Mouse (Mus musculus) limb, embryonic 15.5 days (tissue): Measurements from ENCODE around the gene Draxin. TPM values are rescaled to one million over a fixed set of nuclear protein-coding genes. Genes with fewer than 3 reads are reported as not detected.
"Not testable (repeated sequence)": the region's sequence is repeated elsewhere in the genome, so short reads cannot be mapped to it uniquely, and the experiment has no call there.

Experiments
- ATAC-seq: fragments of 200-750 bp; cut with Nextera tagmentation; 2 replicates; pipeline ENCODE4 v1.8.0; 2017; ENCODE audit warnings: low read depth, moderate TSS enrichment; ENCODE audit not compliant: insufficient number of reproducible peaks, low FRiP score, low TSS enrichment
- H3K27ac ChIP-seq: fragments of 300-500 bp; sonication (generic); 2 replicates; pipeline ENCODE4 v1.5.1; 2015; ENCODE audit warnings: moderate library complexity, mild to moderate bottlenecking, inconsistent platforms
- H3K27me3 ChIP-seq: fragments of 300-500 bp; sonication (generic); 2 replicates; pipeline ENCODE4 v1.6.1; 2015; ENCODE audit warnings: inconsistent platforms
- H3K36me3 ChIP-seq: fragments of 300-500 bp; sonication (generic); 2 replicates; pipeline ENCODE4 v1.6.1; 2015; ENCODE audit warnings: inconsistent platforms
- H3K4me1 ChIP-seq: fragments of 300-500 bp; sonication (generic); 2 replicates; pipeline ENCODE4 v1.6.1; 2015; ENCODE audit warnings: inconsistent platforms
- H3K4me2 ChIP-seq: fragments of 300-500 bp; sonication (generic); 2 replicates; pipeline ENCODE4 v1.6.1; 2015; ENCODE audit warnings: mild to moderate bottlenecking, inconsistent platforms
- H3K4me3 ChIP-seq: fragments of 300-500 bp; sonication (generic); 2 replicates; pipeline ENCODE4 v1.5.1; 2015; ENCODE audit warnings: mild to moderate bottlenecking, inconsistent platforms
- H3K9ac ChIP-seq: fragments of 300-500 bp; sonication (generic); 2 replicates; pipeline ENCODE4 v1.6.1; 2015; ENCODE audit warnings: inconsistent platforms
- H3K9me3 ChIP-seq: fragments of 300-500 bp; sonication (generic); 2 replicates; pipeline ENCODE4 v1.6.1; 2016; ENCODE audit warnings: inconsistent platforms
- WGBS: fragments of 180-500 bp; shearing (Covaris S2); methylation state at CpG from one replicate; pipeline ENCODE4 v1.1.7; 2015; 5-methylcytosine and 5-hydroxymethylcytosine counted together
- polyA plus RNA-seq: library from polyadenylated mRNA; unstranded; fragments of >200 nt; fragmentation: Nextera tagmentation; extraction: Ambion mirVana; gene quantifications from 2 replicates; pipeline ENCODE4 v1.2.1, GENCODE M21; 2015

The Draxin gene
- polyA plus RNA-seq: 0.22 and 0.29 TPM in 2 replicates

- Histone ChIP-seq H3K4me3 (peak within 1 kb of the TSS; percentile 69), H3K4me2 (peak within 1 kb of the TSS; percentile 96), H3K9ac (peak within 1 kb of the TSS; percentile 39), H3K36me3 (no peaks in the 10 kb centered on the region), H3K4me1 (peaks cover 18% of the 10 kb centered on the region), H3K27ac (peak within 1 kb of the TSS; percentile 43; the same call in 1 of the 2 replicates), H3K27me3 (peaks cover 40% of the 10 kb centered on the region), H3K9me3 (no peaks in the 10 kb centered on the region)
- peak; percentile 81 for ATAC-seq
- WGBS: under 1% methylated on average over 69 of the region's 87 CpGs
Measured at GRCm38 (mm10) chr4:148130561-148131413, at the start of gene Draxin. Draxin (minus strand) TSS chr4:148130698.

- Histone ChIP-seq H3K27me3 (peaks cover 50% of the 10 kb centered on the region), H3K4me2 (no peak overlapping the region), H3K27ac (no peak overlapping the region), H3K4me1 (peaks cover 6% of the 10 kb centered on the region; the same call in 1 of the 2 replicates), H3K4me3 (no peak overlapping the region), H3K9me3 (no peaks in the 10 kb centered on the region), H3K9ac (no peak overlapping the region), H3K36me3 (no peaks in the 10 kb centered on the region)
- no peak for ATAC-seq
Measured at GRCm38 (mm10) chr4:148177716-148178115, 47.2 kb upstream of the Draxin start.

- not testable (repeated sequence) for H3K9me3 ChIP-seq, H3K4me3 ChIP-seq, ATAC-seq, H3K4me1 ChIP-seq, H3K36me3 ChIP-seq, H3K4me2 ChIP-seq, H3K9ac ChIP-seq, H3K27ac ChIP-seq
- peaks cover 61% of the 10 kb centered on the region for H3K27me3 ChIP-seq
- WGBS: 68% methylated on average over 5 of the region's 6 CpGs
Measured at GRCm38 (mm10) chr4:148176603-148177002, 46.1 kb upstream of the Draxin start.

GRCm38 (mm10) chr4:148174495-148174862 lies 44.0 kb upstream of the Draxin start:
- Histone ChIP-seq H3K4me1 (peaks cover 6% of the 10 kb centered on the region; the same call in 1 of the 2 replicates), H3K4me3 (no peak overlapping the region), H3K4me2 (no peak overlapping the region), H3K9ac (no peak overlapping the region), H3K36me3 (no peaks in the 10 kb centered on the region), H3K9me3 (no peaks in the 10 kb centered on the region), H3K27me3 (peaks cover 77% of the 10 kb centered on the region), H3K27ac (no peak overlapping the region)
- ATAC-seq: no peak
- WGBS: 18% methylated on average over 12 of the region's 12 CpGs

- no peaks in the 10 kb centered on the region for H3K36me3 ChIP-seq
- H3K9me3 ChIP-seq: no peaks in the 10 kb centered on the region
- H3K27me3 ChIP-seq: peaks cover 79% of the 10 kb centered on the region
- no peak overlapping the region for H3K4me2 ChIP-seq
- no peak overlapping the region for H3K4me3 ChIP-seq
- WGBS: 1% methylated on average over 30 of the region's 30 CpGs
- ATAC-seq: no peak
- no peak overlapping the region for H3K9ac ChIP-seq
- H3K27ac ChIP-seq: no peak overlapping the region
- H3K4me1 ChIP-seq: peaks cover 6% of the 10 kb centered on the region; the same call in 1 of the 2 replicates
Measured at GRCm38 (mm10) chr4:148173811-148174494, 43.5 kb upstream of the Draxin start.

GRCm38 (mm10) chr4:148171261-148171660 lies 40.8 kb upstream of the Draxin start:
- no peaks in the 10 kb centered on the region for H3K9me3 ChIP-seq
- no peak for ATAC-seq
- no peak overlapping the region for H3K4me2 ChIP-seq
- H3K27me3 ChIP-seq: peaks cover 79% of the 10 kb centered on the region
- no peak overlapping the region for H3K9ac ChIP-seq
- no peak overlapping the region for H3K27ac ChIP-seq
- H3K4me3 ChIP-seq: no peak overlapping the region
- H3K4me1 ChIP-seq: peaks cover 14% of the 10 kb centered on the region
- WGBS: 55% methylated on average over 3 of the region's 3 CpGs
- H3K36me3 ChIP-seq: no peaks in the 10 kb centered on the region

- no peak for ATAC-seq
- Histone ChIP-seq H3K27ac (no peak overlapping the region), H3K27me3 (peaks cover 79% of the 10 kb centered on the region), H3K4me3 (no peak overlapping the region), H3K9ac (no peak overlapping the region), H3K4me2 (no peak overlapping the region), H3K36me3 (no peaks in the 10 kb centered on the region), H3K4me1 (peaks cover 18% of the 10 kb centered on the region), H3K9me3 (no peaks in the 10 kb centered on the region)
- WGBS: 3% methylated on average over 2 of the region's 2 CpGs
Measured at GRCm38 (mm10) chr4:148170842-148171241, 40.3 kb upstream of the Draxin start.

GRCm38 (mm10) chr4:148169586-148169985 lies 39.1 kb upstream of the Draxin start:
- H3K4me1 ChIP-seq: peaks cover 22% of the 10 kb centered on the region
- peaks cover 79% of the 10 kb centered on the region for H3K27me3 ChIP-seq
- no peak overlapping the region for H3K4me3 ChIP-seq
- no peak overlapping the region for H3K4me2 ChIP-seq
- H3K27ac ChIP-seq: no peak overlapping the region
- 23% methylated on average over 15 of the region's 15 CpGs for WGBS
- no peaks in the 10 kb centered on the region for H3K36me3 ChIP-seq
- no peak overlapping the region for H3K9ac ChIP-seq
- ATAC-seq: no peak
- H3K9me3 ChIP-seq: no peaks in the 10 kb centered on the region

- peaks cover 24% of the 10 kb centered on the region for H3K4me1 ChIP-seq
- no peak overlapping the region for H3K27ac ChIP-seq
- no peaks in the 10 kb centered on the region for H3K9me3 ChIP-seq
- 27% methylated on average over 7 of the region's 7 CpGs for WGBS
- no peak overlapping the region for H3K4me2 ChIP-seq
- H3K4me3 ChIP-seq: no peak overlapping the region
- peaks cover 78% of the 10 kb centered on the region for H3K27me3 ChIP-seq
- no peak for ATAC-seq
- no peak overlapping the region for H3K9ac ChIP-seq
- H3K36me3 ChIP-seq: no peaks in the 10 kb centered on the region
Measured at GRCm38 (mm10) chr4:148168287-148168686, 37.8 kb upstream of the Draxin start.

- Histone ChIP-seq H3K27ac (no peak overlapping the region), H3K4me2 (no peak overlapping the region), H3K4me1 (peaks cover 24% of the 10 kb centered on the region), H3K36me3 (no peaks in the 10 kb centered on the region), H3K27me3 (peaks cover 78% of the 10 kb centered on the region), H3K4me3 (0 out of 2 replicates have a peak overlapping the region, but pooled peaks have one; percentile 5), H3K9ac (no peak overlapping the region), H3K9me3 (no peaks in the 10 kb centered on the region)
- 15% methylated on average over 4 of the region's 4 CpGs for WGBS
- no peak for ATAC-seq
Measured at GRCm38 (mm10) chr4:148166986-148167385, 36.5 kb upstream of the Draxin start.

GRCm38 (mm10) chr4:148166431-148166830 lies 35.9 kb upstream of the Draxin start:
- H3K4me3 ChIP-seq: 0 out of 2 replicates have a peak overlapping the region, but pooled peaks have one; percentile 5
- no peaks in the 10 kb centered on the region for H3K9me3 ChIP-seq
- H3K9ac ChIP-seq: no peak overlapping the region
- WGBS: 10% methylated on average over 10 of the region's 10 CpGs
- peaks cover 78% of the 10 kb centered on the region for H3K27me3 ChIP-seq
- H3K36me3 ChIP-seq: no peaks in the 10 kb centered on the region
- no peak for ATAC-seq
- H3K4me1 ChIP-seq: peaks cover 24% of the 10 kb centered on the region
- H3K4me2 ChIP-seq: no peak overlapping the region
- H3K27ac ChIP-seq: no peak overlapping the region

GRCm38 (mm10) chr4:148165551-148165950 lies 35.1 kb upstream of the Draxin start:
- Histone ChIP-seq H3K9me3 (no peaks in the 10 kb centered on the region), H3K4me2 (no peak overlapping the region), H3K27me3 (peaks cover 81% of the 10 kb centered on the region), H3K4me3 (no peak overlapping the region), H3K9ac (no peak overlapping the region), H3K36me3 (no peaks in the 10 kb centered on the region), H3K4me1 (peaks cover 33% of the 10 kb centered on the region), H3K27ac (no peak overlapping the region)
- WGBS: 7% methylated on average over 17 of the region's 17 CpGs
- ATAC-seq: no peak
